Mouse (Mus musculus) erythroid progenitor cell, adult 5-6 weeks (primary cell): ENCODE measurements around the gene Ift27. TPM values are rescaled to one million over a fixed set of nuclear protein-coding genes. Genes with fewer than 3 reads are reported as not detected.

Experiments used
- ATAC-seq: replicated peaks from 2 replicates; pipeline ENCODE4 v1.8.0; 2016; ENCODE audit warnings: moderate number of reproducible peaks, mild to moderate bottlenecking, moderate TSS enrichment, inconsistent platforms; ENCODE audit not compliant: poor library complexity, low FRiP score, severe bottlenecking
- total RNA-seq, 2 experiments: library from RNA; stranded (forward) in 1 of 2; stranded (reverse) in 1 of 2; fragments of 150-400 nt in 1 of 2; fragments of 186-747, 209-891 nt in 1 of 2; gene quantifications; 2 replicates each; pipeline versions ENCODE4 v1.2.3 to v1.2.4; 2015 to 2017; ENCODE audit warnings: low replicate concordance in 2 of 2

The Ift27 gene
- 19.7 and 41.4 TPM in 2 replicates for total RNA-seq (2015; ENCODE audit: low replicate concordance)
- 2.5 and 6.4 TPM in 2 replicates for total RNA-seq (2017; ENCODE audit: low replicate concordance)

GRCm38 (mm10) chr15:78173972-78174886 lies at the start of gene Ift27:
Gene Ift27 (minus strand): TSS chr15:78174107.
- peak; percentile 93 for ATAC-seq

- no peak for ATAC-seq
Measured at GRCm38 (mm10) chr15:78215269-78215668, 41.4 kb upstream of the Ift27 start.

GRCm38 (mm10) chr15:78211367-78211766 lies 37.5 kb upstream of the Ift27 start:
- no peak for ATAC-seq

- no peak for ATAC-seq
Measured at GRCm38 (mm10) chr15:78210203-78210602, 36.3 kb upstream of the Ift27 start.

GRCm38 (mm10) chr15:78206312-78206711 lies 32.4 kb upstream of the Ift27 start, which contains the start of gene Pvalb:
Gene Pvalb (minus strand): TSS chr15:78206400.
- no peak for ATAC-seq

GRCm38 (mm10) chr15:78205192-78205591 lies 31.3 kb upstream of the Ift27 start:
- ATAC-seq, result no peak

- ATAC-seq, result no peak
Measured at GRCm38 (mm10) chr15:78204053-78204847, 30.3 kb upstream of the Ift27 start.

GRCm38 (mm10) chr15:78195096-78195880 lies 21.4 kb upstream of the Ift27 start:
- ATAC-seq, result no peak

GRCm38 (mm10) chr15:78194320-78194719 lies 20.4 kb upstream of the Ift27 start:
- no peak for ATAC-seq

GRCm38 (mm10) chr15:78189636-78190035 lies 15.7 kb upstream of the Ift27 start:
- ATAC-seq, result no peak

- ATAC-seq, result no peak
Measured at GRCm38 (mm10) chr15:78188546-78188945, 14.6 kb upstream of the Ift27 start.

GRCm38 (mm10) chr15:78186906-78187305 lies 13.0 kb upstream of the Ift27 start:
- ATAC-seq, result no peak

- ATAC-seq, result no peak
Measured at GRCm38 (mm10) chr15:78185609-78186008, 11.7 kb upstream of the Ift27 start.

GRCm38 (mm10) chr15:78184855-78185254 lies 10.9 kb upstream of the Ift27 start:
- ATAC-seq, result no peak

GRCm38 (mm10) chr15:78181701-78182405 lies 7.9 kb upstream of the Ift27 start:
- ATAC-seq, result no peak

- no peak for ATAC-seq
Measured at GRCm38 (mm10) chr15:78179775-78180174, 5.9 kb upstream of the Ift27 start.

GRCm38 (mm10) chr15:78178397-78178796 lies 4.5 kb upstream of the Ift27 start:
- ATAC-seq, result no peak

GRCm38 (mm10) chr15:78177257-78177656 lies 3.4 kb upstream of the Ift27 start:
- ATAC-seq, result no peak

- ATAC-seq, result no peak
Measured at GRCm38 (mm10) chr15:78174887-78175245, 959 bp upstream of the Ift27 start.
